Mouse (Mus musculus): ENCODE measurements at regions not wholly inside any gene's neighbourhood (a gene's known extent, or its start where the extent isn't known, plus 50 kb on each side); places are given as distances from the start of the nearest gene placed in this dataset.

- no peaks in the 10 kb centered on the region for H3K4me1 ChIP-seq (ENCODE audit: control insufficient read depth, insufficient read depth, insufficient read length, low read length)
- H3K27me3 ChIP-seq (ENCODE audit: control insufficient read depth, insufficient read depth, low read length): no peaks in the 10 kb centered on the region
- no peak overlapping the region for H3K27ac ChIP-seq (ENCODE audit: insufficient read depth, low read depth, low read length)
- TF ChIP-seq CTCF (IDR thresholded peaks at IDR 0.05; ENCODE audit: extremely low read depth, insufficient read length, insufficient replicate concordance, low read depth, low read length) (no peak), POLR2A (IDR thresholded peaks at IDR 0.05; ENCODE audit: low read depth, low read length) (no peak)
- H3K4me3 ChIP-seq (ENCODE audit: low read depth, low read length): no peak overlapping the region
- 51% methylated on average over 2 of the region's 2 CpGs for whole genome bisulfite sequencing
- no peaks in the 10 kb centered on the region for H3K36me3 ChIP-seq (ENCODE audit: control insufficient read depth, insufficient read depth, low read length)
Measured at GRCm38 (mm10) chr10:97047996-97048395, 431.2 kb downstream of the Btg1 start.

- Histone ChIP-seq H3K4me1 (ENCODE audit: control insufficient read depth, insufficient read depth, insufficient read length, low read length) (no peaks in the 10 kb centered on the region), H3K27me3 (ENCODE audit: control insufficient read depth, insufficient read depth, low read length) (no peaks in the 10 kb centered on the region), H3K4me3 (ENCODE audit: low read depth, low read length) (no peak overlapping the region), H3K36me3 (ENCODE audit: control insufficient read depth, insufficient read depth, low read length) (no peaks in the 10 kb centered on the region), H3K27ac (ENCODE audit: insufficient read depth, low read depth, low read length) (no peak overlapping the region)
- 95% methylated on average over 3 of the region's 3 CpGs for WGBS
- no peak for TF ChIP-seq CTCF (IDR thresholded peaks at IDR 0.05; ENCODE audit: extremely low read depth, insufficient read length, insufficient replicate concordance, low read depth, low read length)
- TF ChIP-seq POLR2A (IDR thresholded peaks at IDR 0.05; ENCODE audit: low read depth, low read length): no peak
Measured at GRCm38 (mm10) chr10:97054472-97054871, 424.9 kb upstream of the Dcn start.

- H3K36me3 ChIP-seq (ENCODE audit: control insufficient read depth, insufficient read depth, low read length): no peaks in the 10 kb centered on the region
- whole genome bisulfite sequencing: 86% methylated on average over 3 of the region's 3 CpGs
- TF ChIP-seq CTCF (IDR thresholded peaks at IDR 0.05; ENCODE audit: extremely low read depth, insufficient read length, insufficient replicate concordance, low read depth, low read length) (no peak), POLR2A (IDR thresholded peaks at IDR 0.05; ENCODE audit: low read depth, low read length) (no peak)
- no peak overlapping the region for H3K27ac ChIP-seq (ENCODE audit: insufficient read depth, low read depth, low read length)
- no peak overlapping the region for H3K4me3 ChIP-seq (ENCODE audit: low read depth, low read length)
- H3K4me1 ChIP-seq (ENCODE audit: control insufficient read depth, insufficient read depth, insufficient read length, low read length): no peaks in the 10 kb centered on the region
- H3K27me3 ChIP-seq (ENCODE audit: control insufficient read depth, insufficient read depth, low read length): no peaks in the 10 kb centered on the region
Measured at GRCm38 (mm10) chr10:97061961-97062360, 417.4 kb upstream of the Dcn start.

- Histone ChIP-seq H3K27me3 (ENCODE audit: control insufficient read depth, insufficient read depth, low read length) (no peaks in the 10 kb centered on the region), H3K27ac (ENCODE audit: insufficient read depth, low read depth, low read length) (no peak overlapping the region), H3K4me3 (ENCODE audit: low read depth, low read length) (no peak overlapping the region), H3K36me3 (ENCODE audit: control insufficient read depth, insufficient read depth, low read length) (no peaks in the 10 kb centered on the region), H3K4me1 (ENCODE audit: control insufficient read depth, insufficient read depth, insufficient read length, low read length) (no peaks in the 10 kb centered on the region)
- no peak for TF ChIP-seq POLR2A (IDR thresholded peaks at IDR 0.05; ENCODE audit: low read depth, low read length)
- TF ChIP-seq CTCF (IDR thresholded peaks at IDR 0.05; ENCODE audit: extremely low read depth, insufficient read length, insufficient replicate concordance, low read depth, low read length): no peak
Measured at GRCm38 (mm10) chr10:97064546-97064945, 414.9 kb upstream of the Dcn start.

- Histone ChIP-seq H3K36me3 (ENCODE audit: control insufficient read depth, insufficient read depth, low read length) (no peaks in the 10 kb centered on the region), H3K4me3 (ENCODE audit: low read depth, low read length) (no peak overlapping the region), H3K27me3 (ENCODE audit: control insufficient read depth, insufficient read depth, low read length) (no peaks in the 10 kb centered on the region), H3K4me1 (ENCODE audit: control insufficient read depth, insufficient read depth, insufficient read length, low read length) (no peaks in the 10 kb centered on the region), H3K27ac (ENCODE audit: insufficient read depth, low read depth, low read length) (no peak overlapping the region)
- TF ChIP-seq CTCF (IDR thresholded peaks at IDR 0.05; ENCODE audit: extremely low read depth, insufficient read length, insufficient replicate concordance, low read depth, low read length): no peak
- no peak for TF ChIP-seq POLR2A (IDR thresholded peaks at IDR 0.05; ENCODE audit: low read depth, low read length)
- 83% methylated on average over 5 of the region's 5 CpGs for WGBS
Measured at GRCm38 (mm10) chr10:97078022-97078473, 401.4 kb upstream of the Dcn start.

- WGBS: 61% methylated on average over 6 of the region's 6 CpGs
- H3K36me3 ChIP-seq (ENCODE audit: control insufficient read depth, insufficient read depth, low read length): no peaks in the 10 kb centered on the region
- no peak overlapping the region for H3K4me3 ChIP-seq (ENCODE audit: low read depth, low read length)
- no peak overlapping the region for H3K27ac ChIP-seq (ENCODE audit: insufficient read depth, low read depth, low read length)
- H3K27me3 ChIP-seq (ENCODE audit: control insufficient read depth, insufficient read depth, low read length): no peaks in the 10 kb centered on the region
- TF ChIP-seq POLR2A (IDR thresholded peaks at IDR 0.05; ENCODE audit: low read depth, low read length): no peak
- TF ChIP-seq CTCF (IDR thresholded peaks at IDR 0.05; ENCODE audit: extremely low read depth, insufficient read length, insufficient replicate concordance, low read depth, low read length): no peak
- no peaks in the 10 kb centered on the region for H3K4me1 ChIP-seq (ENCODE audit: control insufficient read depth, insufficient read depth, insufficient read length, low read length)
Measured at GRCm38 (mm10) chr10:97079575-97079974, 399.8 kb upstream of the Dcn start.

GRCm38 (mm10) chr10:97087286-97087685 lies 392.1 kb upstream of the Dcn start:
- TF ChIP-seq POLR2A (IDR thresholded peaks at IDR 0.05; ENCODE audit: low read depth, low read length): no peak
- TF ChIP-seq CTCF (IDR thresholded peaks at IDR 0.05; ENCODE audit: extremely low read depth, insufficient read length, insufficient replicate concordance, low read depth, low read length): no peak
- Histone ChIP-seq H3K4me3 (ENCODE audit: low read depth, low read length) (no peak overlapping the region), H3K27ac (ENCODE audit: insufficient read depth, low read depth, low read length) (no peak overlapping the region), H3K27me3 (ENCODE audit: control insufficient read depth, insufficient read depth, low read length) (no peaks in the 10 kb centered on the region), H3K36me3 (ENCODE audit: control insufficient read depth, insufficient read depth, low read length) (no peaks in the 10 kb centered on the region), H3K4me1 (ENCODE audit: control insufficient read depth, insufficient read depth, insufficient read length, low read length) (no peaks in the 10 kb centered on the region)
- 89% methylated on average over 5 of the region's 5 CpGs for WGBS

GRCm38 (mm10) chr10:97090254-97090653 lies 389.2 kb upstream of the Dcn start:
- H3K27me3 ChIP-seq (ENCODE audit: control insufficient read depth, insufficient read depth, low read length): no peaks in the 10 kb centered on the region
- WGBS: 82% methylated on average over 7 of the region's 7 CpGs
- no peak overlapping the region for H3K27ac ChIP-seq (ENCODE audit: insufficient read depth, low read depth, low read length)
- no peak for TF ChIP-seq CTCF (IDR thresholded peaks at IDR 0.05; ENCODE audit: extremely low read depth, insufficient read length, insufficient replicate concordance, low read depth, low read length)
- no peak for TF ChIP-seq POLR2A (IDR thresholded peaks at IDR 0.05; ENCODE audit: low read depth, low read length)
- no peaks in the 10 kb centered on the region for H3K36me3 ChIP-seq (ENCODE audit: control insufficient read depth, insufficient read depth, low read length)
- no peaks in the 10 kb centered on the region for H3K4me1 ChIP-seq (ENCODE audit: control insufficient read depth, insufficient read depth, insufficient read length, low read length)
- H3K4me3 ChIP-seq (ENCODE audit: low read depth, low read length): no peak overlapping the region
